Mouse (Mus musculus): ENCODE data around the gene Tktl1. TPM values are rescaled to one million over a fixed set of nuclear protein-coding genes. Genes with fewer than 3 reads are reported as not detected.
"Not testable (repeated sequence)": the region's sequence is repeated elsewhere in the genome, so short reads cannot be mapped to it uniquely, and the experiment has no call there.

The Tktl1 gene
- not detected in 2 replicates for polyA plus RNA-seq (2011; ENCODE audit: insufficient read depth, insufficient read length, low replicate concordance, missing spikeins)

GRCm38 (mm10) chrX:74176959-74177358 is at the start of gene Tktl1:
Gene Tktl1, plus strand, starts transcription at chrX:74177259.
- no peak for TF ChIP-seq POLR2A (IDR thresholded peaks at IDR 0.05; ENCODE audit: borderline replicate concordance, control insufficient read depth, low read depth, low read length)
- no peak for TF ChIP-seq CTCF (IDR thresholded peaks at IDR 0.05; ENCODE audit: control insufficient read depth, insufficient read depth, low read length)
- Histone ChIP-seq H3K4me3 (replicated peaks; ENCODE audit: control insufficient read depth, low read depth, low read length) (no peak within 1 kb of the TSS), H3K4me1 (ENCODE audit: control insufficient read depth, insufficient read depth, low read length) (no peaks in the 10 kb centered on the region), H3K27ac (ENCODE audit: control insufficient read depth, insufficient read depth, low read depth, low read length, poor library complexity) (no peak within 1 kb of the TSS)
- WGBS = 83% methylated on average over 17 of the region's 17 CpGs

- not testable (repeated sequence) for H3K4me3 ChIP-seq (replicated peaks; ENCODE audit: control insufficient read depth, low read depth, low read length); H3K4me1 ChIP-seq (ENCODE audit: control insufficient read depth, insufficient read depth, low read length); H3K27ac ChIP-seq (ENCODE audit: control insufficient read depth, insufficient read depth, low read depth, low read length, poor library complexity)
- 31% methylated on average over 1 of the region's 1 CpGs for WGBS
Measured at GRCm38 (mm10) chrX:74135263-74135662, 41.8 kb upstream of the Tktl1 start, which contains the start of gene Mecp2. Gene Mecp2, minus strand, starts transcription at chrX:74135363.

GRCm38 (mm10) chrX:74167738-74168137 is 9.3 kb upstream of the Tktl1 start, which contains the start of gene Tex28:
Gene Tex28, minus strand, starts transcription at chrX:74167838.
- WGBS = 83% methylated on average over 1 of the region's 1 CpGs
- Histone ChIP-seq H3K4me1 (ENCODE audit: control insufficient read depth, insufficient read depth, low read length) (no peaks in the 10 kb centered on the region), H3K27ac (ENCODE audit: control insufficient read depth, insufficient read depth, low read depth, low read length, poor library complexity) (no peak within 1 kb of the TSS), H3K4me3 (replicated peaks; ENCODE audit: control insufficient read depth, low read depth, low read length) (no peak within 1 kb of the TSS)
- no peak for TF ChIP-seq POLR2A (IDR thresholded peaks at IDR 0.05; ENCODE audit: borderline replicate concordance, control insufficient read depth, low read depth, low read length)
- TF ChIP-seq CTCF (IDR thresholded peaks at IDR 0.05; ENCODE audit: control insufficient read depth, insufficient read depth, low read length) = no peak

- TF ChIP-seq POLR2A (IDR thresholded peaks at IDR 0.05; ENCODE audit: borderline replicate concordance, control insufficient read depth, low read depth, low read length) = no peak
- TF ChIP-seq CTCF (IDR thresholded peaks at IDR 0.05; ENCODE audit: control insufficient read depth, insufficient read depth, low read length) = no peak
- WGBS = 74% methylated on average over 2 of the region's 2 CpGs
- no peak overlapping the region for H3K4me3 ChIP-seq (replicated peaks; ENCODE audit: control insufficient read depth, low read depth, low read length)
Measured at GRCm38 (mm10) chrX:74203556-74203955, 26.5 kb downstream of the Tktl1 start.

GRCm38 (mm10) chrX:74218496-74218895 is 41.4 kb downstream of the Tktl1 start:
- H3K27ac ChIP-seq (ENCODE audit: control insufficient read depth, insufficient read depth, low read depth, low read length, poor library complexity) = no peak overlapping the region
- WGBS = 77% methylated on average over 4 of the region's 4 CpGs
- H3K4me3 ChIP-seq (replicated peaks; ENCODE audit: control insufficient read depth, low read depth, low read length) = no peak overlapping the region
- TF ChIP-seq POLR2A (IDR thresholded peaks at IDR 0.05; ENCODE audit: borderline replicate concordance, control insufficient read depth, low read depth, low read length) (no peak), CTCF (IDR thresholded peaks at IDR 0.05; ENCODE audit: control insufficient read depth, insufficient read depth, low read length) (no peak)
- H3K4me1 ChIP-seq (ENCODE audit: control insufficient read depth, insufficient read depth, low read length) = no peaks in the 10 kb centered on the region

More at GRCm38 (mm10) chrX:74203556-74203955, 26.5 kb downstream of the Tktl1 start:
- Histone ChIP-seq H3K4me1 (ENCODE audit: control insufficient read depth, insufficient read depth, low read length) (no peaks in the 10 kb centered on the region), H3K27ac (ENCODE audit: control insufficient read depth, insufficient read depth, low read depth, low read length, poor library complexity) (no peak overlapping the region)

- WGBS = 63% methylated on average over 13 of the region's 13 CpGs
- no peak for TF ChIP-seq CTCF (IDR thresholded peaks at IDR 0.05; ENCODE audit: control insufficient read depth, insufficient read depth, low read length)
- Histone ChIP-seq H3K4me3 (replicated peaks; ENCODE audit: control insufficient read depth, low read depth, low read length) (no peak overlapping the region), H3K27ac (ENCODE audit: control insufficient read depth, insufficient read depth, low read depth, low read length, poor library complexity) (no peak overlapping the region), H3K4me1 (ENCODE audit: control insufficient read depth, insufficient read depth, low read length) (no peaks in the 10 kb centered on the region)
Measured at GRCm38 (mm10) chrX:74219449-74219848, 42.4 kb downstream of the Tktl1 start.

- H3K27ac ChIP-seq (ENCODE audit: control insufficient read depth, insufficient read depth, low read depth, low read length, poor library complexity); H3K4me1 ChIP-seq (ENCODE audit: control insufficient read depth, insufficient read depth, low read length); H3K4me3 ChIP-seq (replicated peaks; ENCODE audit: control insufficient read depth, low read depth, low read length): not testable (repeated sequence)
- WGBS = 65% methylated on average over 1 of the region's 1 CpGs
Measured at GRCm38 (mm10) chrX:74220099-74220498, 43.0 kb downstream of the Tktl1 start.

GRCm38 (mm10) chrX:74230038-74230437 is 53.0 kb downstream of the Tktl1 start:
- Histone ChIP-seq H3K4me3 (replicated peaks; ENCODE audit: control insufficient read depth, low read depth, low read length) (no peak overlapping the region), H3K27ac (ENCODE audit: control insufficient read depth, insufficient read depth, low read depth, low read length, poor library complexity) (no peak overlapping the region), H3K4me1 (ENCODE audit: control insufficient read depth, insufficient read depth, low read length) (no peaks in the 10 kb centered on the region)
- 67% methylated on average over 1 of the region's 1 CpGs for WGBS
- TF ChIP-seq CTCF (IDR thresholded peaks at IDR 0.05; ENCODE audit: control insufficient read depth, insufficient read depth, low read length) (no peak), POLR2A (IDR thresholded peaks at IDR 0.05; ENCODE audit: borderline replicate concordance, control insufficient read depth, low read depth, low read length) (no peak)

GRCm38 (mm10) chrX:74233196-74233595 is 56.1 kb downstream of the Tktl1 start:
- H3K4me3 ChIP-seq (replicated peaks; ENCODE audit: control insufficient read depth, low read depth, low read length) = no peak overlapping the region
- H3K4me1 ChIP-seq (ENCODE audit: control insufficient read depth, insufficient read depth, low read length) = no peaks in the 10 kb centered on the region
- 89% methylated on average over 5 of the region's 5 CpGs for WGBS
- H3K27ac ChIP-seq (ENCODE audit: control insufficient read depth, insufficient read depth, low read depth, low read length, poor library complexity) = no peak overlapping the region
- TF ChIP-seq POLR2A (IDR thresholded peaks at IDR 0.05; ENCODE audit: borderline replicate concordance, control insufficient read depth, low read depth, low read length) = no peak
- no peak for TF ChIP-seq CTCF (IDR thresholded peaks at IDR 0.05; ENCODE audit: control insufficient read depth, insufficient read depth, low read length)
